Mouse (Mus musculus) cerebellum, adult 2 months (tissue): ENCODE measurements around the gene Filip1l.

Experiments
- CTCF ChIP-seq: fragments of 200-500 bp; IDR thresholded peaks from 2 replicates; pipeline ENCODE4 v1.5.1; 2011; ENCODE audit warnings: low read depth, mild to moderate bottlenecking, control low read depth, low read length, moderate library complexity, borderline replicate concordance; ENCODE audit not compliant: insufficient read depth
- POLR2A ChIP-seq: fragments of 200-500 bp; IDR thresholded peaks from 2 replicates; pipeline ENCODE4 v1.6.1; 2011; ENCODE audit warnings: low read length, control low read depth, borderline replicate concordance; ENCODE audit not compliant: insufficient read depth

DNA sequence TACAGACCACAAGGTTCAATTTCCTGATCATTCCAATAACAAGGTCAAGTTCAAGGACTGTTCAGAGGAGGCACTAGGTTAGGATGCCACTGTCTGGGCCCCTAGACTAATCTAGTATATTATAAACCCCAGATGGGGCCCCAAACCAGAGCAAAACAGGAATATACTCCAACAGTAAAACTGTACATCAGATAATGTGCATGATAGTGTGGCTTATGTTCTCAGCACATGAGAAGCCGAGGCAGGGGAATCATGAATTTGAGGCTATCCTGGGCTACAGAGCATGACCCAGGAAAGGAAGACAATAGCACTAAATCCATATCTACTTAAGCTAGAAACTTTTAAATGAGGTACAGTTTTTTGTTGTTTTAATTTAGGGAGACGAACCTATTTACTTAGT, 40.8 kb upstream of the Filip1l start:
- TF ChIP-seq CTCF (no peak), POLR2A (no peak)
